Mouse (Mus musculus): ENCODE data around the gene Foxp1. TPM values are rescaled to one million over a fixed set of nuclear protein-coding genes. Genes with fewer than 3 reads are reported as not detected.

Gene Foxp1
- polyA plus RNA-seq, 1 experiment from 2014 or later, result 190 TPM

GRCm38 (mm10) chr6:99305751-99306150 lies 216.8 kb downstream of the Foxp1 start:
- no peak overlapping the region for H3K27ac ChIP-seq (ENCODE audit: low read length)
- no peak for ATAC-seq (ENCODE audit: insufficient number of reproducible peaks, insufficient read depth, low FRiP score, low read depth)
- H3K36me3 ChIP-seq (ENCODE audit: control insufficient read depth, insufficient read depth, low read length), result no peaks in the 10 kb centered on the region
- no peak overlapping the region for H3K9ac ChIP-seq (replicated peaks; ENCODE audit: low read depth, low read length)
- no peaks in the 10 kb centered on the region for H3K4me1 ChIP-seq (ENCODE audit: control insufficient read depth, insufficient read depth, low read length)
- no peaks in the 10 kb centered on the region for H3K27me3 ChIP-seq (ENCODE audit: control insufficient read depth, insufficient read depth, low read length)
- H3K4me3 ChIP-seq (ENCODE audit: low read depth, low read length), result no peak overlapping the region
- WGBS, result 85% methylated on average over 3 of the region's 3 CpGs
- no peak overlapping the region for H3K4me2 ChIP-seq (replicated peaks; ENCODE audit: low read depth, low read length)
- no peaks in the 10 kb centered on the region for H3K9me3 ChIP-seq (ENCODE audit: control insufficient read depth, low read depth, low read length)

- WGBS, result 91% methylated on average over 3 of the region's 3 CpGs
- H3K36me3 ChIP-seq (ENCODE audit: control insufficient read depth, insufficient read depth, low read length), result no peaks in the 10 kb centered on the region
- no peak overlapping the region for H3K27ac ChIP-seq (ENCODE audit: low read length)
- no peaks in the 10 kb centered on the region for H3K4me1 ChIP-seq (ENCODE audit: control insufficient read depth, insufficient read depth, low read length)
- ATAC-seq (ENCODE audit: insufficient number of reproducible peaks, insufficient read depth, low FRiP score, low read depth), result no peak
- no peak overlapping the region for H3K4me3 ChIP-seq (ENCODE audit: low read depth, low read length)
- no peaks in the 10 kb centered on the region for H3K27me3 ChIP-seq (ENCODE audit: control insufficient read depth, insufficient read depth, low read length)
- H3K9me3 ChIP-seq (ENCODE audit: control insufficient read depth, low read depth, low read length), result no peaks in the 10 kb centered on the region
- no peak overlapping the region for H3K4me2 ChIP-seq (replicated peaks; ENCODE audit: low read depth, low read length)
- H3K9ac ChIP-seq (replicated peaks; ENCODE audit: low read depth, low read length), result no peak overlapping the region
Observed at GRCm38 (mm10) chr6:99305236-99305635, 217.3 kb downstream of the Foxp1 start.

- Histone ChIP-seq H3K4me1 (ENCODE audit: control insufficient read depth, insufficient read depth, low read length) (no peaks in the 10 kb centered on the region), H3K27me3 (ENCODE audit: control insufficient read depth, insufficient read depth, low read length) (no peaks in the 10 kb centered on the region), H3K9me3 (ENCODE audit: control insufficient read depth, low read depth, low read length) (no peaks in the 10 kb centered on the region), H3K9ac (replicated peaks; ENCODE audit: low read depth, low read length) (no peak overlapping the region), H3K27ac (ENCODE audit: low read length) (no peak overlapping the region), H3K4me2 (replicated peaks; ENCODE audit: low read depth, low read length) (no peak overlapping the region), H3K36me3 (ENCODE audit: control insufficient read depth, insufficient read depth, low read length) (no peaks in the 10 kb centered on the region), H3K4me3 (ENCODE audit: low read depth, low read length) (no peak overlapping the region)
- no peak for ATAC-seq (ENCODE audit: insufficient number of reproducible peaks, insufficient read depth, low FRiP score, low read depth)
- WGBS, result 75% methylated on average over 6 of the region's 6 CpGs
Observed at GRCm38 (mm10) chr6:99302662-99303435, 219.7 kb downstream of the Foxp1 start.

- H3K36me3 ChIP-seq (ENCODE audit: control insufficient read depth, insufficient read depth, low read length), result no peaks in the 10 kb centered on the region
- 71% methylated on average over 8 of the region's 8 CpGs for WGBS
- no peaks in the 10 kb centered on the region for H3K4me1 ChIP-seq (ENCODE audit: control insufficient read depth, insufficient read depth, low read length)
- H3K27me3 ChIP-seq (ENCODE audit: control insufficient read depth, insufficient read depth, low read length), result no peaks in the 10 kb centered on the region
- H3K4me3 ChIP-seq (ENCODE audit: low read depth, low read length), result no peak overlapping the region
- no peak overlapping the region for H3K4me2 ChIP-seq (replicated peaks; ENCODE audit: low read depth, low read length)
- ATAC-seq (ENCODE audit: insufficient number of reproducible peaks, insufficient read depth, low FRiP score, low read depth), result no peak
- H3K27ac ChIP-seq (ENCODE audit: low read length), result no peak overlapping the region
- no peak overlapping the region for H3K9ac ChIP-seq (replicated peaks; ENCODE audit: low read depth, low read length)
- no peaks in the 10 kb centered on the region for H3K9me3 ChIP-seq (ENCODE audit: control insufficient read depth, low read depth, low read length)
Observed at GRCm38 (mm10) chr6:99301923-99302322, 220.6 kb downstream of the Foxp1 start.

GRCm38 (mm10) chr6:99300235-99300634 lies 222.3 kb downstream of the Foxp1 start:
- Histone ChIP-seq H3K36me3 (ENCODE audit: control insufficient read depth, insufficient read depth, low read length) (no peaks in the 10 kb centered on the region), H3K9ac (replicated peaks; ENCODE audit: low read depth, low read length) (no peak overlapping the region), H3K27ac (ENCODE audit: low read length) (no peak overlapping the region), H3K9me3 (ENCODE audit: control insufficient read depth, low read depth, low read length) (no peaks in the 10 kb centered on the region), H3K4me1 (ENCODE audit: control insufficient read depth, insufficient read depth, low read length) (no peaks in the 10 kb centered on the region), H3K4me3 (ENCODE audit: low read depth, low read length) (no peak overlapping the region), H3K4me2 (replicated peaks; ENCODE audit: low read depth, low read length) (no peak overlapping the region), H3K27me3 (ENCODE audit: control insufficient read depth, insufficient read depth, low read length) (no peaks in the 10 kb centered on the region)
- no peak for ATAC-seq (ENCODE audit: insufficient number of reproducible peaks, insufficient read depth, low FRiP score, low read depth)
- 85% methylated on average over 6 of the region's 6 CpGs for WGBS

- WGBS, result 78% methylated on average over 14 of the region's 14 CpGs
- Histone ChIP-seq H3K9me3 (ENCODE audit: control insufficient read depth, low read depth, low read length) (no peaks in the 10 kb centered on the region), H3K27ac (ENCODE audit: low read length) (no peak overlapping the region), H3K4me2 (replicated peaks; ENCODE audit: low read depth, low read length) (no peak overlapping the region), H3K9ac (replicated peaks; ENCODE audit: low read depth, low read length) (no peak overlapping the region), H3K27me3 (ENCODE audit: control insufficient read depth, insufficient read depth, low read length) (no peaks in the 10 kb centered on the region), H3K36me3 (ENCODE audit: control insufficient read depth, insufficient read depth, low read length) (no peaks in the 10 kb centered on the region), H3K4me1 (ENCODE audit: control insufficient read depth, insufficient read depth, low read length) (no peaks in the 10 kb centered on the region), H3K4me3 (ENCODE audit: low read depth, low read length) (no peak overlapping the region)
- ATAC-seq (ENCODE audit: insufficient number of reproducible peaks, insufficient read depth, low FRiP score, low read depth), result no peak
Observed at GRCm38 (mm10) chr6:99299196-99299595, 223.3 kb downstream of the Foxp1 start.

GRCm38 (mm10) chr6:99297535-99297934 lies 225.0 kb downstream of the Foxp1 start:
- Histone ChIP-seq H3K27me3 (ENCODE audit: control insufficient read depth, insufficient read depth, low read length) (no peaks in the 10 kb centered on the region), H3K9me3 (ENCODE audit: control insufficient read depth, low read depth, low read length) (no peaks in the 10 kb centered on the region), H3K27ac (ENCODE audit: low read length) (no peak overlapping the region), H3K36me3 (ENCODE audit: control insufficient read depth, insufficient read depth, low read length) (no peaks in the 10 kb centered on the region), H3K4me2 (replicated peaks; ENCODE audit: low read depth, low read length) (no peak overlapping the region), H3K4me1 (ENCODE audit: control insufficient read depth, insufficient read depth, low read length) (no peaks in the 10 kb centered on the region), H3K4me3 (ENCODE audit: low read depth, low read length) (no peak overlapping the region), H3K9ac (replicated peaks; ENCODE audit: low read depth, low read length) (no peak overlapping the region)
- ATAC-seq (ENCODE audit: insufficient number of reproducible peaks, insufficient read depth, low FRiP score, low read depth), result no peak
- 86% methylated on average over 5 of the region's 5 CpGs for WGBS

- WGBS, result 75% methylated on average over 8 of the region's 8 CpGs
- H3K4me2 ChIP-seq (replicated peaks; ENCODE audit: low read depth, low read length), result no peak overlapping the region
- H3K9me3 ChIP-seq (ENCODE audit: control insufficient read depth, low read depth, low read length), result no peaks in the 10 kb centered on the region
- no peak for ATAC-seq (ENCODE audit: insufficient number of reproducible peaks, insufficient read depth, low FRiP score, low read depth)
- no peak overlapping the region for H3K4me3 ChIP-seq (ENCODE audit: low read depth, low read length)
- H3K27me3 ChIP-seq (ENCODE audit: control insufficient read depth, insufficient read depth, low read length), result no peaks in the 10 kb centered on the region
- H3K4me1 ChIP-seq (ENCODE audit: control insufficient read depth, insufficient read depth, low read length), result no peaks in the 10 kb centered on the region
- no peaks in the 10 kb centered on the region for H3K36me3 ChIP-seq (ENCODE audit: control insufficient read depth, insufficient read depth, low read length)
- H3K9ac ChIP-seq (replicated peaks; ENCODE audit: low read depth, low read length), result no peak overlapping the region
- no peak overlapping the region for H3K27ac ChIP-seq (ENCODE audit: low read length)
Observed at GRCm38 (mm10) chr6:99295495-99295894, 227.0 kb downstream of the Foxp1 start.

- no peak for ATAC-seq (ENCODE audit: insufficient number of reproducible peaks, insufficient read depth, low FRiP score, low read depth)
Observed at GRCm38 (mm10) chr6:99289220-99289619, 233.3 kb downstream of the Foxp1 start.

More at GRCm38 (mm10) chr6:99289220-99289619, 233.3 kb downstream of the Foxp1 start:
- Histone ChIP-seq H3K9me3 (ENCODE audit: control insufficient read depth, low read depth, low read length) (no peaks in the 10 kb centered on the region), H3K9ac (replicated peaks; ENCODE audit: low read depth, low read length) (no peak overlapping the region), H3K27ac (ENCODE audit: low read length) (no peak overlapping the region), H3K36me3 (ENCODE audit: control insufficient read depth, insufficient read depth, low read length) (no peaks in the 10 kb centered on the region), H3K4me3 (ENCODE audit: low read depth, low read length) (no peak overlapping the region), H3K4me1 (ENCODE audit: control insufficient read depth, insufficient read depth, low read length) (no peaks in the 10 kb centered on the region), H3K4me2 (replicated peaks; ENCODE audit: low read depth, low read length) (no peak overlapping the region), H3K27me3 (ENCODE audit: control insufficient read depth, insufficient read depth, low read length) (no peaks in the 10 kb centered on the region)
- WGBS, result 67% methylated on average over 4 of the region's 4 CpGs

Data from stomach, embryonic 14.5 days (tissue).